Mouse (Mus musculus) urinary bladder, postnatal 36 days (tissue): ENCODE data around the gene Irx2.
A peak's percentile ranks its signal among the peaks of the same experiment; 100 is the strongest.

ENCODE experiments used
- DNase-seq, 2 experiments: peaks; one replicate each; pipeline ENCODE4 v3.0.0; 2022; ENCODE audit warnings: low spot score in 2 of 2, mixed read lengths in 1 of 2

Gene Irx2

DNA sequence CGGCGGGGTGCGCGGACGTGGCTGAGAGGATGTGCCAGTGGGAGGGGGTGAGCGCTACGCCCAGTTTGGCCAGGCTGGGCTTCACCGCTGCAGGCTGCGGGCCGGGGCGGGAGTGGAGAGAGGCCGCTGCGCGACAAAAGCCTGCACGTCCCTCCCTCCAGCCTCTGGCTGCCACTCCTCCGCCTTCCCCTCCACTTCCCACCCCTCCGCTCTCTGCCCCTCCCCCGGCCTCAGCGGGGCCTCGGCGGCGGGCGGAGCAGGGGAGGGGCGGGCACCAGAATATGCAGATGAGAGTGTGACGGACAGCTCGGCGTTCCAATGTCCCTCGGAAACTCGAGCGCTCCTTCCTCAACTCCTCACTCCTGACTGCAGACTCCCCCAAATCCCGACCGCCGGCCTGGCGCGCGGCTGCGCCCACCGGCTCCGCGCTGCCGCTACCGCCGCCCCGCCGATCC, at the start of gene Irx2:
TSS of gene Irx2 (plus strand) at position 359 of the 455 bp plus-strand sequence.
- peak in 1 of 2 experiments; percentile 63 for DNase-seq

DNA sequence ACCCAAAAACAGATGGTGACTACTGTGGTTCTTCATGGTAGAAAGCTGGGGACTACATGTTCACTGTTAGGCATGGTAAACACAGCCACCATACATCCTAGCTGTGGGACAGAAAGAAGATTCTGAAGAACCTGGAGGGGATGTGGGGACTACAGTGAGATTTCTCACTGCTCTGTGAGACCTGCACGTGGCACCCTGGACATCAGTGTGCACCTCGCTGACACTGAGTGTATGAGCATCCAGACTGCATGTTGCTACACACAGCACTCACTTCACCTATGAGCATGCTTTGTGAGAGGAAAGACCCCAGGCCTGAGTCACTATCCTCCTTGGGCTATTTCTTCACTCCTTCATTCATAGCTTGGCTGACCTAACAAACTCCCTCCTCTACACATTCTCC, 47.3 kb upstream of the Irx2 start:
- DNase-seq: no peak

DNA sequence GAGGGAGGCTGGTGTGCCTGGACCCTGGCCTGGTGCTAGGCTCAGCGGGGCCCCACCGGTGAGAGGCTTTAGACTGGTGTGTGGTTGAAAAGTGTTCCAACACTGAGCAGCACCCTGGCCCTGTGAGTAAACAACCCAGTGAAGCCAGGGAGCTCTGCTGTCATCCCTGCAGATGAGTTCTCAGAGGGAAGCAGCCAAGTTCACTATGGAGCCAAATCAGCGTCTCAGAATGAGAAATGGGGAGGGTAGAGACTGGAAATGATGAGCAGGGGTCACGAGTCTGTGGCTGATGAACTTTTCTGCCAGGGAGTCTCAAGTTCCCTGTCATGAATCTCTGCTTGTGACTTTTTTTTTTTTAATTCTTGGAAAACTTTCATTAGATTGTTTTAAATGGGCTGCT, 36.1 kb upstream of the Irx2 start:
- DNase-seq: no peak

DNA sequence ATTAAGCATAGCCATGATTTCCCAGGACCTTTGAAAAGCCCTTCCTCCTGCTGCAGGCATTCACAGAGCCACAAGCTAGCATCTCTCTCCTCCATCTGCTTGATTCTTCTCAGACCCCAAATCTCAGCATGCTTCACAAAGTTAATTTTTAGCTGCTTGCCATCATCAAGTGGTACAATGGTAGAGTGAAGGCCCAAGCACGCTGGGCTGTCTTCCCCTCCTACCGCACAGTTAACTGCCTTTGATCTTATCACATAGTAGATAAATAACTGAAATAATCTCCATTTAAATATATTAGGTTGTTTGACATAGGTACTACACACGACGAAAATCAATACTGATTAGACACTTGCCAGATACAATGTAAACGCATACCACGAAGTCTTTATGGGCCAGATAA, 35.3 kb upstream of the Irx2 start:
- no peak for DNase-seq

DNA sequence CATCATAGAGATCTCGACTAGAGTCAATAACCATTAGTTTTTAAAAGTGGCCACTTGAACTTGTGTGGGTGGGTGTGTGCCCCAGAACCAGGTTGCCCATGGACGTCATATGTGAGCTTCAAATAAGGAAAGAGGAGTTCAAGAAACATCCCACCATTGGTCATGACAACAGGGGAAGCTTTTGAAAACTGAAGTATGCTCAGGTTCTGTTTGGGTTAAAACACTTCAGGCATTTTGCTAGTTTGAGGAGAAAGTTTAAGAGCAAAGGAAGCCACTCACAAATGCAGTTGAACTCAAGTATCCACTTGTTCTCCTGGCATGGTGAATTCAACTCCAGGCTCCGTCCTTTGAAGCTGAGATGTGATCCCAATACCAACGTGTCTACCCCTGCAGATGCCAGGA, 34.9 kb upstream of the Irx2 start:
- DNase-seq: no peak

DNA sequence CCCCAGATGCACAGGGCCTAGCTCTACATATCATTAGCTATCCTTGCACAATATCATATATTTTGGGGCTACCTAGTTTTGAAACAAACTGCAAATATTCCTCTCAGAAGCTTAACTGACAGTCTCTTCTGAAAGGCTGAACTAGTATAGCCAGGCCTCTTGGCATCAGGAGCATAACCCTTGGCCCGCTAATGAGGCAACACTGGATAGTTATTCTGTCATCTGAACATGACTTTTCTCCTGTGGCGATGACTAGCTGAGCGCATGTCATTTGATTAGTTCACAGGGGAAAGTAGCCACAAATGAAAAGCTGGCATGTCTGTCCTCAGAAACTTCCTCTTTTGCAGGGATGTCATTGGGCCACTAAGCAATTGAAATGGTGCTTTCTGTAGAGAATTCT, 29.4 kb upstream of the Irx2 start:
- no peak for DNase-seq

DNA sequence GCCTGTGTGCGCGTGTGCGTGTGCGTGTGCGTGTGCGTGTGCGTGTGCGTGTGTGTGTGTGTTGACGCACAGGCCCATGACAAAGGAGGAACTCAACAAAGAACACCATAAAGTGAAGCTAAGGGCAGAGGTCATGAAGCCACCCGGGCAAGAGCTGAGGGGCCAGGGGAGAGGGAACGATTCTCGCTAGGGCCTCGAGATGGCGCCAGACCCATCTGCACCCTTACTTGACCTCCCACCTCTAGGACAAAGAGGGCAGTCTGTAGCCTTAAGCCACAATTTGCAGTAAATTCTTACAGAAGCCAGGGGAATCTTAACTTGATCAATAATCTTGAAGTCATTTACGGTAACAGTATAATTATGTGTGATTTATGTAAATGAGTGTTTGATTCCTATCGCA, 19.9 kb upstream of the Irx2 start:
- DNase-seq: no peak

DNA sequence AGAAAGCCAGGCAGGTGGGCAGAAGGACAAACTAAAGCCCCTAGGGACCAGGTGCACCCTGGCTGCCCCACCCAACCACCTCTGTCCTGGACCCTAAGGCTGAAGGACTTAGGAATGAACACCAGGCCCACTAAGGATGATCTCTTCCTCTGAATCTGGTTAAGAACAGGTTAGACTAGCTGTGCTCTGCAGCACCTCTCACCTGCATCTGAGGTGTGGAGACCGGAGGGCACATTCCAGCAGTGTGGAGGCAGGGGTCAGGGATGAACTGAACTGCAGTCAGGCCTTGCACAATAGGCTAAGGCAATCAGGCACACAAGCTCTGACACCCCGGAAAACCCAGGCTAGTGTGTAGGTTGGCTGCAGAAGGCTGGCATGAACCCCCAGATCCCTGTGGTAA, 18.3 kb upstream of the Irx2 start:
- no peak for DNase-seq

DNA sequence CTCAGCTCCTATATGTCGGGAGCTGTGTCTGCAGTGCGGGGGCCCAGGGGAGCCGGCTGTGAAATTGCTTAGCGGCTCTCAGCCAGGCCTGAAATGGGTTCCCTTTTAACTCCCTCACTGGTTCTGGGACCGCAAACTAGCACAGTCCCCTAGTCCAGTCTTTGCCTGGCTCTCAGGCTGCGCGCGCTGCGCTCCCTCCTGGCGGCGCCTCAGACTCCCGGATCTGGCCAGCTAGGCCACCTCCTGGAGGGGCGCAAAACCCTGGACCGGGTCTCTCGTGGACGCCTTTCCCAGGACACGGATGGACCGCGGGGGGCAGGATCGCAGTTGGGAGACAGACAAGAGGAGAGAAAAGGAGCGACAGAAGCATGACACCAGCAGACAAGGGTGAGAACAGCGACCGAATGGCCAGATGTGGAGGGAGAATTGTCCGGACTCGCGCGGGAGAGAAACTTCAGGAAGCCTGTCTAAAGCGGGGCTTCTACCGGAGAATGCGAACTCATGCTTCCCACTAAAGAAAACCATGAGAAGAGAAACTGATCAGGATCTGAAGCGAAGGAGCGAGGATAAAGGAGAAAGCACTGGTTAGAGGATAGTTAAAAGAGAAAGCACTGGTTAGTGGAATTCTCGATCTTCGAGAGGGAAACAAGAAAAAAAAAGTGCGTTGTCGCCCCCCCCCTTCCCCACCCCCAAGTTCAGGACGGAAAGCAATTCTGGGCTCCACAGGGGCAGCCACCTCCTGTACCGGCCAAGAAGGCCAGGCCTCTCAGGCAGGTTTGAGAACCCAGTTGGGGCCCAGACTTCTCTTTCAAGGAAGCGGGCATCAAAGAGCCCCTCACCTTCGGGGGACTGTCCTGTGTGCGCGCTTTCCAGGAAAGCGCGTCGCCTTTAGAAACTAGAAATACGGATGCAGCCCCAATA, 4.4 kb upstream of the Irx2 start:
- no peak for DNase-seq

DNA sequence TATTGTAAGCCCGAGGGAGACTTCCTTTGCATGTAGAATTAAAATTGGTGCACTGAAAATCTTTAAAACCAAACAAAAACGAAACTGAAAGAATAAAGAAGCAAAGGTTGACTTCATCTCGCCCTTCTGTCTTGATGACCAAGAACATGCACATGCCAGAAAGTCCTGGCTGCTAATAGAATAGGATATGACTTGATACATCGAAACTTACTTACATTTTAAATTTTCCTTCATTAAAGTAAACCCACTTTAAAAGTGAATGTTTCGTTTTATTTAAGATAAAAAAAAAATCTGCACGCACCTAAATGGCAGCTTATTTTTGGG, 3.8 kb upstream of the Irx2 start:
- no peak for DNase-seq

DNA sequence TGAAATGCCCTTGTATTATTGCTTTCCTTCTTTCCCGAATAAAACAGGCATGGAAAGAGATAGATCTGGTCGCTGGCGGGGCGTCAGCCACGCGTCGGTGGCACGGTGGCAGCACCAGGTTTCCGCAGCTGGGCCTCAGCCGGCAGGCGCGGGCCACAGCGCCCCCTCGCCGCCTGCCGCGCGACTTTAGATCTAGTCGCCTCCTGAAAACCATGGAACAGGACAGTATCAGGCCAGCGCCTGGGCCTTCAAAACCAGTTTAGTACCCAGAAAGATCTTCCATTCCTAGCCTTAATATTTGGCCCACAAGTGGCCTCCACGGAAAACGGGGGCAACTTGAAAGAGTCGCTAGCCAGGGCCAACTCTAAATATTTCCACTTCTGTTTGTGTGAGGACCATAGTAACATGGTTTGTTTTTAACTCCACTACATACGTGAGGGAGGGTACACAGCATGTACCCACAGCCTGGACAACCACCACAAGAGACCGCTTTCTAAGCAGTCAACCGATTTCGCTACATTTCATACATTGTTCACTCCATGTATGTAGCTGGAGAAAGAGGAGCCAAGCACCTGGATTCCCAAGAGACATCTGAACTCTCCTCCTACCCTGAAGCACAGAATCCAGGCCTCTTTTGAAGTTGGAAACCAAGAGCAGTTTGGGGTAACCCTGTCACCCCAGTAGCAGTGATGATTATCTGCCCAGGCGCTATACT, 3.2 kb upstream of the Irx2 start:
- DNase-seq: no peak

DNA sequence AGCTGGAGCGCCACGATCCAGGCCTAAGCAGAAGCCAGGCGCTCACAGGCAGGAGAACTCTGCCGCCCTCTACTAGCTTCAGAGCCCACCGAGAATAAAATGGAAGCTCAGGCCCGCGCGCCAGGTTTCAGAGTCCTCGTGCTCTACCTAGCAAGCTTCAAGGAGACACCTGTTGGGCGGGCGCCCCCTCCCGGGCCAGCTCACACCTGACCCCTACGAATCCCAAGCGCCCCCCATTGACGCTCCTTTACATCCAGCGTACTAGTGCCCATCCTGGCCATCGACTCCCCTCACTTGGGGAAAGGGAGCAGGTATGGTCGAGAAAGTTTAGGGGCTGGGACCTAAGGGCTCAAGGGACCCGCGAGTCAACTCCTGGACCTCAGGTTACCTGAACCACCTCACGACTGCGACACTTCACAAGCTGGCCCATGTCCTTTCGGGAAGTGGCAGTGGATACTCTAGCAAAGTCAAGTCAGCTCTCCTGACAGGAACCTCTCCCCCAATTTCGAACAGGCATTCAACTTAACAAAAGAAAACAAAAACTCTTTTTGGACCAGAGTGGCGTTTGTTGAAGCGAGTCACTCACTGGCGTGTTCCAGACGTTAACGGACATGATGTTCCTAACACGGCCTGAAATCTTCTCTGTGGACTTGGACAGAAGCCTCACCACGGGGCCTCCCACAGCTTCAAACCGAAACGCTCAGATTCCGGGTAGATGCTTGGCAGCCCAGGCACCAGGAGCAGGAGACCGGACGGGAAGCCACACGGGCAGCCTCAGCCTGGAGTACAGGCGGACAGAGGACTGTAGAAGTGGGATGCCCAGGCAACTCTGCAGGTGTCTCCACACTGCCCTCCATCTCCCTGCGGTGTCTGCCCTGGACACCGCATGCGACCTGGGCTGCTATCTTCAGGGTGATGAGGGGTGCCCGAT, 964 bp upstream of the Irx2 start:
- DNase-seq: no peak

DNA sequence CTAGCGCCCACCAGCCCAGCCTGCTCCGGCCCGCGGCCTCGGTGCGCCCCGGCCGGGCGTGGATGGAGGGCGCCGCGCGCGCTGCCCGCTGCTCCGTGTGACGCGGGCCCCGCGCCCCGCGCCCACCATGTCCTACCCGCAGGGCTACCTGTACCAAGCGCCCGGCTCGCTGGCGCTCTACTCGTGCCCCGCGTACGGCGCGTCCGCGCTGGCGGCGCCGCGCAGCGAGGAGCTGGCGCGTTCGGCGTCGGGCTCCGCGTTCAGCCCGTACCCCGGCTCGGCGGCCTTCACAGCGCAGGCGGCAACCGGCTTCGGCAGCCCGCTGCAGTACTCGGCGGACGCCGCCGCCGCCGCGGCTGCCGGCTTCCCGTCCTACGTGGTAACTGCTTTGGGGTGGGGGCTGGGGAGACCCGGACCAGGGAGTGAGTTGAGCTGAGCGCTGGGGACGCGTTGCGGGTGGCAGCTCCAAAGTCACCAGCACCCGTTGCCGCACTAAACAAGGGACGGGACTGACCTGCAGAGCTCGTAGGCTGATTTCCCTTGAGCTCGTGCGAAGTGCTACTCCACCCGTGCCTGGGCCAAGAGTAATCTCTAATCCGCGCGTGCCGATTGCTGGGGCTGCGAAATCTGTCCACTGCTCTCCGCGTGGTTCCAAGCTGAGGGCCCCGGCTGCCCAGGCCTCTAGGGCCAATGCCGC, 463 bp downstream of the Irx2 start:
- DNase-seq: no peak

DNA sequence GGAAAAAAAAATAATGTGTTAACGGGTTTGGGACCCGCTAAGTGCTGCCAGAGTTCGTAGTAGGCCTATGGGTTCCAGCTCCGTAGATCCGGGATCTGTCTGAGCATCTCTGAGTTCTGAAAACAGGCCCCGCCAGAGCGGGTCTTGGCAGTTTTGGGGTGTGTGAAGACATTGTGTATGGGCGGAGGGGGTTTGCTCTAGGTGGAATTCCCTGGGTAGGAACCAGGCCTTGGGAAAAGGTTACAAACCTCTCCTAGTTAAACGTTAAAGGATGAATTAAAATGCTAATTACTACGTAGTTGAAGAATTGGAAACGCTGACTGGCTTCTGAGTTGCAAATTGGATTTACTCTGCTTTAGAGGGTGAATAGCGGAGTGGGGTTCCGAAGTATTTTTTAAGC, 1.2 kb downstream of the Irx2 start:
- no peak for DNase-seq

DNA sequence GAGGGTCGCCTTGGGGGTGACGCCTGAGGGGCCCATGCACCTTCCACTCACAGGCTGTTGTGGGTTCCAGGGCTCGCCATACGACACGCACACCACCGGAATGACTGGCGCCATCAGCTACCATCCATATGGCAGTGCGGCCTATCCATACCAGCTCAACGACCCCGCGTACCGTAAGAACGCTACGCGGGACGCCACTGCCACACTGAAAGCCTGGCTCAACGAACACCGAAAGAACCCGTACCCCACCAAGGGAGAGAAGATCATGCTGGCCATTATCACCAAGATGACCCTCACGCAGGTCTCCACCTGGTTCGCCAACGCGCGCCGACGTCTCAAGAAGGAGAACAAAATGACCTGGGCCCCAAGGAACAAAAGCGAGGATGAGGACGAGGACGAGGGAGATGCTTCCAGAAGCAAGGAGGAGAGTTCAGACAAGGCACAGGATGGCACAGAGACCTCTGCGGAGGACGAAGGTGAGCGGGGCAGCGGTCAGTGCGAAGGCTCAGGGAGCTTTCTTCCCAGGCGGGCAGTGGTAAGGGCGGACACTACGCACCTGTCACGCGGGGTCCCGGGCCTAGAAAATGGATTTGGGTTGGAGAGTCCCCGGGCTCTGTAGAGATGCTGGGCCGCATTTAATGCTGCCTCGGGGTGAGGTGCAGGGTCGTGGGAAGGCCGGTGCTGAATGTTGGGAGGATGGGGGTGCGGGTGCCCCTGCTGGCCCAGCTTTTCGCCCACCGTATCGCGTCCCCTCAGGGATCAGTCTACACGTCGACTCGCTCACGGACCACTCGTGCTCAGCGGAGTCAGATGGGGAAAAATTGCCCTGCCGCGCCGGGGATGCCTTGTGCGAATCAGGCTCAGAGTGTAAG, 2.1 kb downstream of the Irx2 start:
- no peak for DNase-seq

DNA sequence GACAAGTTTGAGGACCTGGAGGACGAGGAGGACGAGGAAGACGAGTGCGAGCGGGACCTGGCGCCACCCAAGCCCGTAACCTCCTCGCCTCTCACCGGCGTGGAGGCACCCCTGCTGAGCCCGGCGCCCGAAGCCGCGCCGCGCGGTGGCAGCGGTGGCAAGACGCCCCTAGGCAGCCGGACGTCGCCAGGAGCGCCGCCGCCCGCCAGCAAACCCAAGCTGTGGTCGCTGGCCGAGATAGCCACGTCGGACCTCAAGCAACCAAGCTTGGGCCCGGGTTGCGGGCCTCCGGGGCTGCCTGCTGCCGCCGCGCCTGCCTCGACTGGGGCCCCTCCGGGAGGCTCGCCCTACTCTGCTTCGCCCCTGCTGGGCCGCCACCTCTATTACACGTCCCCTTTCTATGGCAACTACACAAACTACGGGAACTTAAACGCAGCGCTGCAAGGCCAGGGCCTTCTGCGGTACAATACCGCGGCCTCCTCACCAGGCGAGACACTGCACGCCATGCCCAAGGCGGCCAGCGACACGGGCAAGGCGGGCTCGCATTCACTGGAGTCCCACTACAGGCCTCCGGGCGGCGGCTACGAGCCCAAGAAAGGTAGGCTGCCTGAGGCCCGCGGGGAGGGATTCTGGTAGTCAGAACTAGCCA, 2.9 kb downstream of the Irx2 start:
- no peak for DNase-seq

DNA sequence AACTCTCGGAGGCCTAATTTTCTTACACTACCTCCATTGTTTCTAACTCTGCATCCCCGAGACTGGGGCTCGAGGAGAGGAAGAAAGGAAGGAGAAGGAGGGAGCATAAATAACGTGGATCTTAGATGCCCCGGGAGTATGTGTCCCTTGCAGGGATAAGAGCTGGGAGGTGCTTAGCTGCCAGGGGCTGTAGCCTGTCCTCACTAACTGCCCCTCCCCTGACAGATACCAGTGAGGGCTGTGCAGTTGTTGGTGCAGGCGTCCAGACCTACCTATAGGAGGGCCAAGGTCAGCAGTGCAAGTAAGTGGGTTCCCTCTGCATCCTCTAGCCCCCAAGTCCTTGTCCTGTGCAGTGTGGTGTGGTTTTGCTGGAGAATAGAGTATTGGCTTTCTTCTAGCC, 3.7 kb downstream of the Irx2 start:
- no peak for DNase-seq

DNA sequence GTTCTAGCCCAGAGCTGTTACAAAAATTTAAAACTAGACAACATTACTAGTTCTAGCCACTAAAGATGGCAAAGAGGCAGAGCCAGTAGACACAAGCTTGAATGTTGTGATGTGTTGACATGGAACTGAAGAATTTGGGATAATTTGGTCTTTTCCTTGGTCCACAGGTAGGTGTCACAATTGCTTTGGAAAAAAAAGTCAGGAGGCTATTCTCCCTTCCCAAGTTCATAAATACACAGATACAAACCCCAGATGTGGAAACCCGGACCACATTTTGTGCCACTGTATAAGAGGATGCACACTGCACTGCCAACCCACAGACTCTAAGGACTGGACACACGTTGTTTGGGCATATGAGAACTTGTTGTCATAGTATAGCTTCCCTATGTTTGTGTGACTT, 4.5 kb downstream of the Irx2 start:
- DNase-seq: no peak

DNA sequence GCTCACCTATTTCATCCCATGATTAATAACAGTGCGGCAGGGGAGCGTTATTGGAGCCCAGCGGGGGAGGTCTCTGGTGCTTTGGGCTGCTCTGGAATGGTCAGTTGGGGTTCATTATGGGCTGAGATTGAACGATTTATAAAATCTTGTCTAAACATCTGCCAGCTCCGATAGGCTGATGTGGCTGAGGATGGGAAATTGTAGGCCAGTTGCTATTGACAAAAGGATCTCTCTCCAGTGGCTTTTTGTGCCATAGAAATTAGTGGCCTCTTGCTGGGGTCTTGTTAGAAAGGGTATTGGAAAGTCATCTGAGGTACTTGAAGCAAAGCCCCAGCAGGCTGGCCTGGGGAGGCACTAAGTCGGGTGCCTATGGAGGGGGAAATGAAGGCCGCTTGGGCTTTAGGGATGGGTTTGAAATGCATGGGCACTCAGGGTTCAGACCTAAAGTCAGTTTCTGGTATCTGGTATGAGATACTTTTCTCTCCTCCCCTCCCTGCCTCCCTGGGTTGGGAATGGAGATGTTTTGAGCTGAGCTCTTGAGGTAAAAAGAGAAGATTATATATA, 6.2 kb downstream of the Irx2 start:
- DNase-seq: no peak
